Mouse (Mus musculus) E14TG2a.4 (cell line): ENCODE measurements at regions not wholly inside any gene's neighbourhood (a gene's known extent, or its start where the extent isn't known, plus 50 kb on each side); places are given as distances from the start of the nearest gene placed in this dataset.

Source experiments
- CTCF ChIP-seq: conservative IDR thresholded peaks from 2 replicates; pipeline ENCODE4 v1.5.1; 2014; ENCODE audit warnings: low read length
- NANOG ChIP-seq: IDR thresholded peaks from 2 replicates; pipeline ENCODE4 v1.6.1; 2014; ENCODE audit warnings: borderline replicate concordance, low read length, mixed read lengths

DNA sequence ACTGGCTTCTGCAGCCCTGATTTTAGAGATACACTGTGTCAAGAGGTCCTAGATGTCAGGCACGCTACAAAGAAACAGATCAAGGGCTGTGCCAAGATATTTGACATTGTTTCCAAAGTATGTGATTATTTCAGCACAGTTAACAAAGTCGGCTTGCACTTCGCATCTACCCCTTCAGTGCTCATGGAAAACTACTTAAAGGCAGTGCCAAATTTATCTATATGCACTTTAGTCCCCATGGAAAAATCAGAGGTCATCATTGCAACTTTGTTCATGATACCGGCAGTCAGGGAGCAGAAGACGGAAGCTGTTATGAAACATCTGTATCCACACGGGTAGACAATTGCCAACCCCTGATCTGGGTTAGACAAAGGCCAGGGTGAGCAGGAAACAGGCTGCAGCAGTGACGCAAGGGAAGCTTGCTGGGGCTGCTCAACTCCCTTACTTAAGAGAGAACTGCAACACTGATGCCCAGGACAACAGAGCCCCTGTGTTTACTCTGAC is 143.2 kb downstream of the Plk2 start:
- TF ChIP-seq CTCF (no peak), NANOG (no peak)
